ENCODE assay signal across 9 mouse cellular contexts in the genomic region with DNA sequence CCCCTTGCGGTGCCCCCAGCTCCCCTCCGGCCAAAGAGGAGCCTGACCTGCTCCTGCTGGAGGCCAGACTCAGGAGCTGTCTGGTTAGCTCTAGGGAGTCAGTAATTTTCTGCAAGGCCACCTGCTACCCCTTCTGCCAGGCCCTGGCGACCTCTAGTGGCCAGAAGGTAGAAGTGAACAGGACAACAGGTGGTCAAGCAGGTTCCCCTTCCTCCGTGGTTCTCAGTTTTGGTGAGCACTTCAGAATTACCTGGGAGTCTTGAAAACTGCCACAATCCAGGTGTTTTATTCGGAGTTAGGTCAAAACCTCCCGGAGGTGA. TPM values are rescaled to one million over a fixed set of nuclear protein-coding genes. Genes with fewer than 3 reads are reported as not detected.
DNase-seq lines count a peak whose midpoint lies in the region; ATAC-seq lines count a peak whose summit lies in the region.
"Had no signal": no experiment of that assay in that cellular context is flagged by ENCODE, and none has a peak within 500 bp of the region (broad histone marks: within the 10 kb centered on the region; RNA-seq: fewer than 3 reads in every experiment).

No protein-coding gene starts in this region.

- H3K9ac ChIP-seq in embryonic facial prominence, embryonic 11.5 days (replicated peaks; ENCODE audit: low read length) = no peak overlapping the region
- no peak overlapping the region for H3K9ac ChIP-seq in liver, embryonic 12.5 days

- peak; percentile 44 for DNase-seq in CD4-positive helper T cell, adult 2 months (ENCODE audit: low read depth, low spot score)
- DNase-seq in adrenal gland, postnatal 25 days = peak; percentile 65
- peak; percentile 80 for DNase-seq in embryonic facial prominence, embryonic 11.5 days (ENCODE audit: low spot score)
- peak; percentile 72 for DNase-seq in heart, adult 9 months (ENCODE audit: low spot score in 2 of 2)
- peak; percentile 81 for DNase-seq in kidney, postnatal 10 days
- peak; percentile 53 for DNase-seq in ovary, adult 18-20 months (ENCODE audit: low spot score)
- DNase-seq in thymus, postnatal 14 days = peak; percentile 71

- H3K9me3 ChIP-seq in embryonic facial prominence, embryonic 11.5 days (replicated peaks; ENCODE audit: control insufficient read depth, low read length) = no peaks in the 10 kb centered on the region
- H3K9me3 ChIP-seq in liver, embryonic 12.5 days (replicated peaks) = no peaks in the 10 kb centered on the region

- H3K27me3 ChIP-seq in embryonic facial prominence, embryonic 11.5 days (ENCODE audit: control insufficient read depth, insufficient read depth, low read length) = no peaks in the 10 kb centered on the region
- H3K27me3 ChIP-seq in liver, embryonic 12.5 days (replicated peaks) = peaks cover 44% of the 10 kb centered on the region

- no peaks in the 10 kb centered on the region for H3K36me3 ChIP-seq in embryonic facial prominence, embryonic 11.5 days (replicated peaks; ENCODE audit: control insufficient read depth, insufficient read depth, low read depth, low read length)
- no peaks in the 10 kb centered on the region for H3K36me3 ChIP-seq in liver, embryonic 12.5 days

- no peaks in the 10 kb centered on the region for H3K4me1 ChIP-seq in embryonic facial prominence, embryonic 11.5 days (ENCODE audit: control insufficient read depth, insufficient read depth, low read length)
- H3K4me1 ChIP-seq in liver, embryonic 12.5 days = no peaks in the 10 kb centered on the region

- no peak overlapping the region for H3K4me2 ChIP-seq in embryonic facial prominence, embryonic 11.5 days (ENCODE audit: low read depth, low read length)
- no peak overlapping the region for H3K4me2 ChIP-seq in liver, embryonic 12.5 days

- ATAC-seq in embryonic facial prominence, embryonic 11.5 days (replicated peaks; ENCODE audit: insufficient number of reproducible peaks, low FRiP score, low TSS enrichment, low read depth) = 0 out of 2 replicates have a peak, but pooled peaks have one; percentile 75
- ATAC-seq in liver, embryonic 12.5 days = peak; percentile 51; the same call in 1 of the 2 replicates

- 4% methylated on average over 6 of the region's 6 CpGs for WGBS in embryonic facial prominence, embryonic 11.5 days
- 6% methylated on average over 6 of the region's 6 CpGs for WGBS in liver, embryonic 12.5 days (ENCODE audit: insufficient replicate concordance)

- no peak overlapping the region for H3K27ac ChIP-seq in embryonic facial prominence, embryonic 11.5 days (replicated peaks; ENCODE audit: low read depth, low read length)
- no peak overlapping the region for H3K27ac ChIP-seq in liver, embryonic 12.5 days

- H3K4me3 ChIP-seq in embryonic facial prominence, embryonic 11.5 days (ENCODE audit: low read depth, low read length) = no peak overlapping the region
- no peak overlapping the region for H3K4me3 ChIP-seq in liver, embryonic 12.5 days

RNA-seq across cellular contexts. Expression of gene Zbtb16, which starts 24.5 kb away (rescaled TPM):
- 21.0 and 21.6 TPM in 2 replicates for total RNA-seq in adrenal gland, postnatal 25 days (2021)
- polyA plus RNA-seq in embryonic facial prominence, embryonic 11.5 days (2014; fragmentation: Nextera tagmentation; extraction: Ambion mirVana) = 3.0 and 4.8 TPM in 2 replicates
- 1.5 and 1.6 TPM in 2 replicates for polyA plus RNA-seq in liver, embryonic 12.5 days (2016; fragmentation: Nextera tagmentation; extraction: Ambion mirVana)

RNA-seq across cellular contexts. Expression of gene Htr3a, which starts 50.4 kb away (rescaled TPM):
- total RNA-seq in adrenal gland, postnatal 25 days (2021) = 3.2 and 3.8 TPM in 2 replicates
- polyA plus RNA-seq in embryonic facial prominence, embryonic 11.5 days (2014; fragmentation: Nextera tagmentation; extraction: Ambion mirVana) = 1.3 and 2.5 TPM in 2 replicates
- not detected in 2 replicates for polyA plus RNA-seq in liver, embryonic 12.5 days (2016; fragmentation: Nextera tagmentation; extraction: Ambion mirVana)
- polyA plus RNA-seq: gonadal fat pad, adult 2 months had no signal
